In the genomic region with DNA sequence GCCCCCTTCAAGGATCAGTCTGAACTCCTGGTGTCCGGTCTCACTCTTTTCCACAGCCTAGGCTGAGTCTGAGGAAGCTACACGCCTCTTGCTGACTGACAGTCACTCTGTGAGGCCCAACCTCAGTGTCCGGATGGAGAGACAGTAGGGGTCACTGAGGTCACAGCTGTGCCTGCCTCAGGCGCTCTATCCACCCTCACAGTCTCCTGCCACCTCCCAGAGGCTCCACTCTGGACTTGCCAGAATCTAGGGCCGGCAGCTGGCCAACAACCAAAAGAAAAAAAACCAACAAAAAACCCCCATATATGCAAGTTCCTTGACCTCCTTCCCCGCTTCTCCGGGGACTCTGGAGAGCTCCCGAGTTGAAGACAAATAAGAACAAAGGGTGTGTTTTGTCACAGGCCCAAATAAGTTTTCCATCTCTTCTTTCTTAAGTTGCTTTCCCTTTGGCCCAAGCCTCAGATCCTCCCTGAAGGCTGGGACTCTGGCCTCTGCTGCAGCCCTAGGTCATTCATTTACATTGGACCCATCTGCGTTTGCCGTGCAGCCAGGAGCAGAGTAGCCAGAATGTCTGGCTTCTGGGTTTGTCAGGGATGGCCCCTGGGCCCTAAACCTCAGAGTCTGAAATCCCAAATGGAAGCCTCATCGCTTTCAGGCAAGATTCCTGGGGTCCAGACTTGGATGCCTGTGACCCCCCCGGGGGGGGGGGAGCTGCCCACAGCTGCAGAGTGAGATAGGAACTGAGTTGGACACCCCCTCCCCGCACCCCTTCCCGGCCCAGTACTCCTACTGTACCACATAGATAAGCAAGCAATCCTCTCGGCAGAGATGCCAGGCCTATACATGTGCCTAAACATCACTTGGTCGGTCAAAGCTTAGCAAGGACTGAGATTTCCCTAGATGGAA, we compare ENCODE assay signal across 8 mouse cellular contexts. TPM values are rescaled to one million over a fixed set of nuclear protein-coding genes. Genes with fewer than 3 reads are reported as not detected.
DNase-seq lines count a peak whose midpoint lies in the region; ATAC-seq and TF ChIP-seq lines count a peak whose summit lies in the region.

No protein-coding gene starts in this region.

- no peak overlapping the region for H3K9ac ChIP-seq in ES-Bruce4 (ENCODE audit: low read depth, poor library complexity, severe bottlenecking)
- no peak overlapping the region for H3K9ac ChIP-seq in heart, postnatal 0 days (replicated peaks; ENCODE audit: low read depth, low read length)
- H3K9ac ChIP-seq in limb, embryonic 15.5 days, result no peak overlapping the region

- peaks cover 12% of the 10 kb centered on the region for H3K4me1 ChIP-seq in ES-Bruce4 (ENCODE audit: control insufficient read depth, insufficient read depth, low read length)
- peaks cover 34% of the 10 kb centered on the region for H3K4me1 ChIP-seq in heart, postnatal 0 days (ENCODE audit: control insufficient read depth, insufficient read depth)
- peaks cover 22% of the 10 kb centered on the region for H3K4me1 ChIP-seq in limb, embryonic 15.5 days

- no peaks in the 10 kb centered on the region for H3K9me3 ChIP-seq in ES-Bruce4 (replicated peaks; ENCODE audit: control insufficient read depth, insufficient read depth, low read length, poor library complexity, severe bottlenecking)
- no peaks in the 10 kb centered on the region for H3K9me3 ChIP-seq in heart, postnatal 0 days (replicated peaks; ENCODE audit: control insufficient read depth, low read length)
- no peaks in the 10 kb centered on the region for H3K9me3 ChIP-seq in limb, embryonic 15.5 days

- H3K27ac ChIP-seq in ES-Bruce4 (ENCODE audit: insufficient read depth, low read length), result no peak overlapping the region; the same call in 1 of the 2 replicates
- peak overlapping the region; percentile 43 for H3K27ac ChIP-seq in heart, postnatal 0 days (ENCODE audit: low read depth)
- peak overlapping the region; percentile 59; the same call in 1 of the 2 replicates for H3K27ac ChIP-seq in limb, embryonic 15.5 days

- no peak overlapping the region for H3K4me3 ChIP-seq in ES-Bruce4 (ENCODE audit: low read depth, low read length)
- H3K4me3 ChIP-seq in heart, postnatal 0 days (ENCODE audit: low read depth, low read length), result no peak overlapping the region
- H3K4me3 ChIP-seq in limb, embryonic 15.5 days, result no peak overlapping the region

- peak; percentile 30 for DNase-seq in brain, embryonic 14.5 days (ENCODE audit: low read depth)
- peak; percentile 68 for DNase-seq in heart, postnatal 0 days (ENCODE audit: low spot score)
- no peak for DNase-seq in right cerebral cortex, postnatal 4 days
- DNase-seq in ovary, postnatal 14 days (ENCODE audit: low spot score), result no peak
- DNase-seq in layer of hippocampus, adult 9-11 months, result no peak
- DNase-seq in spleen, adult 18-20 months, result no peak

- ATAC-seq in heart, postnatal 0 days (ENCODE audit: insufficient read depth, low read depth), result peak; percentile 56
- no peak for ATAC-seq in limb, embryonic 15.5 days (ENCODE audit: insufficient number of reproducible peaks, low FRiP score, low TSS enrichment, low read depth)

- no peaks in the 10 kb centered on the region for H3K27me3 ChIP-seq in ES-Bruce4 (ENCODE audit: control insufficient read depth, insufficient read depth, low read length, poor library complexity, severe bottlenecking)
- peaks cover 23% of the 10 kb centered on the region for H3K27me3 ChIP-seq in heart, postnatal 0 days (ENCODE audit: control insufficient read depth, insufficient read depth, low read length)
- peaks cover 43% of the 10 kb centered on the region for H3K27me3 ChIP-seq in limb, embryonic 15.5 days

- H3K36me3 ChIP-seq in ES-Bruce4 (ENCODE audit: control insufficient read depth, insufficient read depth, low read length, poor library complexity, severe bottlenecking), result no peaks in the 10 kb centered on the region
- no peaks in the 10 kb centered on the region for H3K36me3 ChIP-seq in heart, postnatal 0 days (replicated peaks; ENCODE audit: control insufficient read depth, insufficient read depth, low read length)
- H3K36me3 ChIP-seq in limb, embryonic 15.5 days, result no peaks in the 10 kb centered on the region

- WGBS in heart, postnatal 0 days, result 33% methylated on average over 16 of the region's 16 CpGs
- WGBS in limb, embryonic 15.5 days, result 47% methylated on average over 16 of the region's 16 CpGs

- no peak overlapping the region; the same call in 1 of the 2 replicates for H3K4me2 ChIP-seq in heart, postnatal 0 days (ENCODE audit: low read depth, low read length)
- H3K4me2 ChIP-seq in limb, embryonic 15.5 days, result no peak overlapping the region

- peak; percentile 60; the same call in 1 of the 2 replicates for TF ChIP-seq EP300 in ES-Bruce4 (IDR thresholded peaks at IDR 0.05; ENCODE audit: insufficient read depth, low read depth, low read length)
- TF ChIP-seq EP300 in heart, postnatal 0 days (IDR thresholded peaks at IDR 0.05; ENCODE audit: low read depth), result no peak

- TF ChIP-seq CTCF in ES-Bruce4 (IDR thresholded peaks at IDR 0.05; ENCODE audit: low read depth, low read length), result no peak
- TF ChIP-seq CTCF in brain, embryonic 14.5 days (IDR thresholded peaks at IDR 0.05; ENCODE audit: borderline replicate concordance, extremely low read depth, insufficient read depth, insufficient read length), result no peak
- TF ChIP-seq CTCF in heart, postnatal 0 days (IDR thresholded peaks at IDR 0.05; ENCODE audit: low read depth), result no peak

- TF ChIP-seq POLR2A in ES-Bruce4 (IDR thresholded peaks at IDR 0.05; ENCODE audit: insufficient read depth, low read length), result no peak
- no peak for TF ChIP-seq POLR2A in brain, embryonic 14.5 days (IDR thresholded peaks at IDR 0.05; ENCODE audit: borderline replicate concordance, extremely low read depth, insufficient read depth, insufficient read length, poor library complexity, severe bottlenecking)

RNA-seq across cellular contexts. Expression of a gene that starts 10.8 kb away (rescaled TPM):
- not detected in 2 replicates for polyA plus RNA-seq in ES-Bruce4 (2011; ENCODE audit: insufficient read depth, insufficient read length, low read depth, missing spikeins)
- polyA plus RNA-seq in brain, embryonic 14.5 days (2012; rRNA removed), result 0.53 and 0.55 TPM in 2 replicates
- 4.2 TPM in 1 of 2 replicates, not detected in the other for total RNA-seq in heart, postnatal 0 days (2014; rRNA removed; ENCODE audit: low replicate concordance)
- 0.81 and 1.1 TPM in 2 replicates for polyA plus RNA-seq in heart, postnatal 0 days (2015; fragmentation: Nextera tagmentation; extraction: Ambion mirVana)
- 0.35 and 0.64 TPM in 2 replicates for polyA plus RNA-seq in limb, embryonic 15.5 days (2015; fragmentation: Nextera tagmentation; extraction: Ambion mirVana)

RNA-seq across cellular contexts. Expression of a gene that starts 14.6 kb away (rescaled TPM):
- 0.26 and 0.52 TPM in 2 replicates for polyA plus RNA-seq in ES-Bruce4 (2011; ENCODE audit: insufficient read depth, insufficient read length, low read depth, missing spikeins)
- 5.5 and 9.1 TPM in 2 replicates for polyA plus RNA-seq in brain, embryonic 14.5 days (2012; rRNA removed)
- total RNA-seq in heart, postnatal 0 days (2014; rRNA removed; ENCODE audit: low replicate concordance), result 7.8 and 24.7 TPM in 2 replicates
- 3.7 and 4.3 TPM in 2 replicates for polyA plus RNA-seq in heart, postnatal 0 days (2015; fragmentation: Nextera tagmentation; extraction: Ambion mirVana)
- 2.7 and 3.4 TPM in 2 replicates for polyA plus RNA-seq in limb, embryonic 15.5 days (2015; fragmentation: Nextera tagmentation; extraction: Ambion mirVana)

RNA-seq across cellular contexts. Expression of a gene that starts 19.0 kb away (rescaled TPM):
- not detected in 2 replicates for polyA plus RNA-seq in ES-Bruce4 (2011; ENCODE audit: insufficient read depth, insufficient read length, low read depth, missing spikeins)
- 0.21 and 0.63 TPM in 2 replicates for polyA plus RNA-seq in brain, embryonic 14.5 days (2012; rRNA removed)
- total RNA-seq in heart, postnatal 0 days (2014; rRNA removed; ENCODE audit: low replicate concordance), result not detected in 2 replicates
- 0.15 TPM in 1 of 2 replicates, not detected in the other for polyA plus RNA-seq in heart, postnatal 0 days (2015; fragmentation: Nextera tagmentation; extraction: Ambion mirVana)
- polyA plus RNA-seq in limb, embryonic 15.5 days (2015; fragmentation: Nextera tagmentation; extraction: Ambion mirVana), result 0.05 TPM in 1 of 2 replicates, not detected in the other

RNA-seq across cellular contexts. Expression of a gene that starts 24.6 kb away (rescaled TPM):
- polyA plus RNA-seq in ES-Bruce4 (2011; ENCODE audit: insufficient read depth, insufficient read length, low read depth, missing spikeins), result 324 and 326 TPM in 2 replicates
- polyA plus RNA-seq in brain, embryonic 14.5 days (2012; rRNA removed), result 51.0 and 92.8 TPM in 2 replicates
- 1.6 and 6.0 TPM in 2 replicates for total RNA-seq in heart, postnatal 0 days (2014; rRNA removed; ENCODE audit: low replicate concordance)
- polyA plus RNA-seq in heart, postnatal 0 days (2015; fragmentation: Nextera tagmentation; extraction: Ambion mirVana), result 4.2 and 4.7 TPM in 2 replicates
- 10.5 and 12.1 TPM in 2 replicates for polyA plus RNA-seq in limb, embryonic 15.5 days (2015; fragmentation: Nextera tagmentation; extraction: Ambion mirVana)

RNA-seq across cellular contexts. Expression of a gene that starts 39.3 kb away (rescaled TPM):
- 1.1 and 1.6 TPM in 2 replicates for polyA plus RNA-seq in ES-Bruce4 (2011; ENCODE audit: insufficient read depth, insufficient read length, low read depth, missing spikeins)
- 74.3 and 88.9 TPM in 2 replicates for polyA plus RNA-seq in brain, embryonic 14.5 days (2012; rRNA removed)
- total RNA-seq in heart, postnatal 0 days (2014; rRNA removed; ENCODE audit: low replicate concordance), result 31.1 and 45.3 TPM in 2 replicates
- polyA plus RNA-seq in heart, postnatal 0 days (2015; fragmentation: Nextera tagmentation; extraction: Ambion mirVana), result 7.9 and 9.2 TPM in 2 replicates
- polyA plus RNA-seq in limb, embryonic 15.5 days (2015; fragmentation: Nextera tagmentation; extraction: Ambion mirVana), result 2.3 and 2.8 TPM in 2 replicates

Comparison
In these comparisons a context has a peak if more than half of its experiments do, and no peak if none do; other contexts are left out.
1. DNase-seq: peak in brain, embryonic 14.5 days (single experiment) and heart, postnatal 0 days (single experiment); none in right cerebral cortex, postnatal 4 days (single experiment), ovary, postnatal 14 days (single experiment), layer of hippocampus, adult 9-11 months (single experiment) and spleen, adult 18-20 months (0 of 2).